Mouse (Mus musculus): ENCODE data around the gene Pakap. TPM values are rescaled to one million over a fixed set of nuclear protein-coding genes. Genes with fewer than 3 reads are reported as not detected.

The Pakap gene
- polyA plus RNA-seq, 1 experiment from 2014 or later: 22.8 TPM

GRCm38 (mm10) chr4:57638941-57639340 lies 71.0 kb downstream of the Pakap start:
- WGBS: 86% methylated on average over 9 of the region's 9 CpGs
- Histone ChIP-seq H3K36me3 (no peaks in the 10 kb centered on the region), H3K27me3 (ENCODE audit: low read depth, poor library complexity, severe bottlenecking) (peaks cover 3% of the 10 kb centered on the region), H3K4me3 (no peak overlapping the region), H3K27ac (replicated peaks) (no peak overlapping the region), H3K9me3 (replicated peaks) (no peaks in the 10 kb centered on the region), H3K4me1 (peaks cover 24% of the 10 kb centered on the region)
- DNase-seq (ENCODE audit: low spot score): no peak

- WGBS: 51% methylated on average over 7 of the region's 7 CpGs
- Histone ChIP-seq H3K4me1 (peaks cover 24% of the 10 kb centered on the region), H3K9me3 (replicated peaks) (no peaks in the 10 kb centered on the region), H3K27ac (replicated peaks) (no peak overlapping the region), H3K27me3 (ENCODE audit: low read depth, poor library complexity, severe bottlenecking) (peaks cover 3% of the 10 kb centered on the region), H3K4me3 (no peak overlapping the region), H3K36me3 (no peaks in the 10 kb centered on the region)
- no peak for DNase-seq (ENCODE audit: low spot score)
These were observed 72.2 kb downstream of the Pakap start for GRCm38 (mm10) chr4:57640222-57640621.

- 94% methylated on average over 3 of the region's 3 CpGs for WGBS
These were observed 73.0 kb downstream of the Pakap start for GRCm38 (mm10) chr4:57640971-57641370.

GRCm38 (mm10) chr4:57650994-57651393 lies 83.0 kb downstream of the Pakap start:
- Histone ChIP-seq H3K36me3 (no peaks in the 10 kb centered on the region), H3K27me3 (ENCODE audit: low read depth, poor library complexity, severe bottlenecking) (no peaks in the 10 kb centered on the region), H3K27ac (replicated peaks) (no peak overlapping the region), H3K4me1 (no peaks in the 10 kb centered on the region), H3K9me3 (replicated peaks) (no peaks in the 10 kb centered on the region), H3K4me3 (no peak overlapping the region)
- DNase-seq (ENCODE audit: low spot score): no peak
- 86% methylated on average over 1 of the region's 1 CpGs for WGBS

More at GRCm38 (mm10) chr4:57640971-57641370, 73.0 kb downstream of the Pakap start:
- no peak overlapping the region for H3K4me3 ChIP-seq
- H3K27ac ChIP-seq (replicated peaks): no peak overlapping the region
- H3K27me3 ChIP-seq (ENCODE audit: low read depth, poor library complexity, severe bottlenecking): peaks cover 3% of the 10 kb centered on the region
- H3K9me3 ChIP-seq (replicated peaks): no peaks in the 10 kb centered on the region
- no peak for DNase-seq (ENCODE audit: low spot score)
- H3K4me1 ChIP-seq: peaks cover 24% of the 10 kb centered on the region
- no peaks in the 10 kb centered on the region for H3K36me3 ChIP-seq

- H3K4me3 ChIP-seq: no peak overlapping the region
- no peaks in the 10 kb centered on the region for H3K9me3 ChIP-seq (replicated peaks)
- no peak overlapping the region for H3K27ac ChIP-seq (replicated peaks)
- H3K4me1 ChIP-seq: no peaks in the 10 kb centered on the region
- DNase-seq (ENCODE audit: low spot score): no peak
- H3K36me3 ChIP-seq: no peaks in the 10 kb centered on the region
- 88% methylated on average over 8 of the region's 8 CpGs for WGBS
- H3K27me3 ChIP-seq (ENCODE audit: low read depth, poor library complexity, severe bottlenecking): no peaks in the 10 kb centered on the region
These were observed 83.6 kb downstream of the Pakap start for GRCm38 (mm10) chr4:57651547-57651946.

- DNase-seq (ENCODE audit: low spot score): no peak
- Histone ChIP-seq H3K36me3 (no peaks in the 10 kb centered on the region), H3K27me3 (ENCODE audit: low read depth, poor library complexity, severe bottlenecking) (no peaks in the 10 kb centered on the region), H3K4me1 (no peaks in the 10 kb centered on the region), H3K4me3 (no peak overlapping the region), H3K9me3 (replicated peaks) (no peaks in the 10 kb centered on the region), H3K27ac (replicated peaks) (no peak overlapping the region)
- 84% methylated on average over 5 of the region's 5 CpGs for WGBS
These were observed 84.4 kb downstream of the Pakap start for GRCm38 (mm10) chr4:57652185-57652904.

- no peak overlapping the region for H3K27ac ChIP-seq (replicated peaks)
- H3K4me1 ChIP-seq: peaks cover 13% of the 10 kb centered on the region
- H3K36me3 ChIP-seq: no peaks in the 10 kb centered on the region
- no peaks in the 10 kb centered on the region for H3K27me3 ChIP-seq (ENCODE audit: low read depth, poor library complexity, severe bottlenecking)
- H3K9me3 ChIP-seq (replicated peaks): no peaks in the 10 kb centered on the region
- no peak overlapping the region for H3K4me3 ChIP-seq
- DNase-seq (ENCODE audit: low spot score): no peak
- WGBS: 93% methylated on average over 1 of the region's 1 CpGs
These were observed 88.0 kb downstream of the Pakap start for GRCm38 (mm10) chr4:57655966-57656365.

GRCm38 (mm10) chr4:57656388-57656787 lies 88.4 kb downstream of the Pakap start:
- Histone ChIP-seq H3K27me3 (ENCODE audit: low read depth, poor library complexity, severe bottlenecking) (no peaks in the 10 kb centered on the region), H3K36me3 (no peaks in the 10 kb centered on the region), H3K27ac (replicated peaks) (no peak overlapping the region), H3K4me3 (no peak overlapping the region), H3K4me1 (peaks cover 17% of the 10 kb centered on the region), H3K9me3 (replicated peaks) (no peaks in the 10 kb centered on the region)
- DNase-seq (ENCODE audit: low spot score): no peak
- WGBS: 94% methylated on average over 12 of the region's 12 CpGs

GRCm38 (mm10) chr4:57656861-57657260 lies 88.9 kb downstream of the Pakap start:
- 87% methylated on average over 3 of the region's 3 CpGs for WGBS
- no peaks in the 10 kb centered on the region for H3K9me3 ChIP-seq (replicated peaks)

GRCm38 (mm10) chr4:57660470-57660869 lies 92.5 kb downstream of the Pakap start:
- H3K27ac ChIP-seq (replicated peaks): peak overlapping the region; percentile 68
- H3K36me3 ChIP-seq: no peaks in the 10 kb centered on the region
- no peaks in the 10 kb centered on the region for H3K27me3 ChIP-seq (ENCODE audit: low read depth, poor library complexity, severe bottlenecking)
- no peak for DNase-seq (ENCODE audit: low spot score)
- WGBS: 20% methylated on average over 4 of the region's 4 CpGs
- H3K4me3 ChIP-seq: no peak overlapping the region
- no peaks in the 10 kb centered on the region for H3K9me3 ChIP-seq (replicated peaks)
- H3K4me1 ChIP-seq: peaks cover 17% of the 10 kb centered on the region

More at GRCm38 (mm10) chr4:57656861-57657260, 88.9 kb downstream of the Pakap start:
- H3K4me1 ChIP-seq: peaks cover 17% of the 10 kb centered on the region
- no peak overlapping the region for H3K4me3 ChIP-seq
- H3K36me3 ChIP-seq: no peaks in the 10 kb centered on the region
- H3K27me3 ChIP-seq (ENCODE audit: low read depth, poor library complexity, severe bottlenecking): no peaks in the 10 kb centered on the region
- H3K27ac ChIP-seq (replicated peaks): no peak overlapping the region
- DNase-seq (ENCODE audit: low spot score): no peak

- Histone ChIP-seq H3K36me3 (no peaks in the 10 kb centered on the region), H3K4me3 (no peak overlapping the region), H3K27ac (replicated peaks) (no peak overlapping the region), H3K9me3 (replicated peaks) (no peaks in the 10 kb centered on the region), H3K4me1 (peaks cover 3% of the 10 kb centered on the region), H3K27me3 (ENCODE audit: low read depth, poor library complexity, severe bottlenecking) (no peaks in the 10 kb centered on the region)
- 88% methylated on average over 3 of the region's 3 CpGs for WGBS
- no peak for DNase-seq (ENCODE audit: low spot score)
These were observed 98.1 kb downstream of the Pakap start for GRCm38 (mm10) chr4:57666101-57666500.

GRCm38 (mm10) chr4:57670813-57671469 lies 103.0 kb downstream of the Pakap start:
- H3K27me3 ChIP-seq (ENCODE audit: low read depth, poor library complexity, severe bottlenecking): peaks cover 22% of the 10 kb centered on the region
- 76% methylated on average over 7 of the region's 7 CpGs for WGBS
- no peaks in the 10 kb centered on the region for H3K9me3 ChIP-seq (replicated peaks)
- no peak overlapping the region for H3K4me3 ChIP-seq
- no peaks in the 10 kb centered on the region for H3K36me3 ChIP-seq
- peaks cover 26% of the 10 kb centered on the region for H3K4me1 ChIP-seq
- DNase-seq (ENCODE audit: low spot score): no peak
- no peak overlapping the region for H3K27ac ChIP-seq (replicated peaks)

- Histone ChIP-seq H3K36me3 (no peaks in the 10 kb centered on the region), H3K4me1 (peaks cover 26% of the 10 kb centered on the region), H3K9me3 (replicated peaks) (no peaks in the 10 kb centered on the region), H3K27ac (replicated peaks) (no peak overlapping the region), H3K4me3 (no peak overlapping the region), H3K27me3 (ENCODE audit: low read depth, poor library complexity, severe bottlenecking) (peaks cover 25% of the 10 kb centered on the region)
- no peak for DNase-seq (ENCODE audit: low spot score)
- 79% methylated on average over 4 of the region's 4 CpGs for WGBS
These were observed 104.6 kb downstream of the Pakap start for GRCm38 (mm10) chr4:57672541-57672940.
